Mouse (Mus musculus) hindbrain, embryonic 15.5 days (tissue): Measurements from ENCODE around the gene Grk2. TPM values are rescaled to one million over a fixed set of nuclear protein-coding genes. Genes with fewer than 3 reads are reported as not detected.

Experiments used
- ATAC-seq: fragments of 200-750 bp; cut with Nextera tagmentation; 2 replicates; pipeline ENCODE4 v1.8.0; 2017; ENCODE audit warnings: low read depth, moderate number of reproducible peaks, moderate TSS enrichment; ENCODE audit not compliant: low FRiP score
- H3K27ac ChIP-seq: fragments of 300-500 bp; sonication (generic); replicated peaks from 2 replicates; pipeline ENCODE4 v1.5.1; 2015; ENCODE audit warnings: mild to moderate bottlenecking, inconsistent platforms
- H3K27me3 ChIP-seq: fragments of 300-500 bp; sonication (generic); 2 replicates; pipeline ENCODE4 v1.6.1; 2015; ENCODE audit warnings: control low read depth, inconsistent platforms
- H3K36me3 ChIP-seq: fragments of 300-500 bp; sonication (generic); 2 replicates; pipeline ENCODE4 v1.6.1; 2015; ENCODE audit warnings: control low read depth, inconsistent platforms
- H3K4me1 ChIP-seq: fragments of 300-500 bp; sonication (generic); replicated peaks from 2 replicates; pipeline ENCODE4 v1.6.1; 2015; ENCODE audit warnings: control low read depth, inconsistent platforms
- H3K4me2 ChIP-seq: fragments of 300-500 bp; sonication (generic); 2 replicates; pipeline ENCODE4 v1.6.1; 2015; ENCODE audit warnings: moderate library complexity, mild to moderate bottlenecking, inconsistent platforms
- H3K4me3 ChIP-seq: fragments of 300-500 bp; sonication (generic); 2 replicates; pipeline ENCODE4 v1.5.1; 2015; ENCODE audit warnings: mild to moderate bottlenecking, inconsistent platforms
- H3K9ac ChIP-seq: fragments of 300-500 bp; sonication (generic); 2 replicates; pipeline ENCODE4 v1.6.1; 2015; ENCODE audit warnings: inconsistent platforms
- H3K9me3 ChIP-seq: fragments of 300-500 bp; sonication (generic); 2 replicates; pipeline ENCODE4 v1.6.1; 2016; ENCODE audit warnings: control low read depth, inconsistent platforms
- WGBS: fragments of 180-500 bp; shearing (Covaris S2); methylation state at CpG from one replicate; pipeline ENCODE4 v1.1.7; 2015; 5-methylcytosine and 5-hydroxymethylcytosine counted together
- polyA plus RNA-seq: library from polyadenylated mRNA; unstranded; fragments of >200 nt; fragmentation: Nextera tagmentation; extraction: Ambion mirVana; gene quantifications from 2 replicates; pipeline ENCODE4 v1.2.1, GENCODE M21; 2015

Grk2 gene
- polyA plus RNA-seq, 1 experiment from 2014 or later = 31.9 TPM

DNA sequence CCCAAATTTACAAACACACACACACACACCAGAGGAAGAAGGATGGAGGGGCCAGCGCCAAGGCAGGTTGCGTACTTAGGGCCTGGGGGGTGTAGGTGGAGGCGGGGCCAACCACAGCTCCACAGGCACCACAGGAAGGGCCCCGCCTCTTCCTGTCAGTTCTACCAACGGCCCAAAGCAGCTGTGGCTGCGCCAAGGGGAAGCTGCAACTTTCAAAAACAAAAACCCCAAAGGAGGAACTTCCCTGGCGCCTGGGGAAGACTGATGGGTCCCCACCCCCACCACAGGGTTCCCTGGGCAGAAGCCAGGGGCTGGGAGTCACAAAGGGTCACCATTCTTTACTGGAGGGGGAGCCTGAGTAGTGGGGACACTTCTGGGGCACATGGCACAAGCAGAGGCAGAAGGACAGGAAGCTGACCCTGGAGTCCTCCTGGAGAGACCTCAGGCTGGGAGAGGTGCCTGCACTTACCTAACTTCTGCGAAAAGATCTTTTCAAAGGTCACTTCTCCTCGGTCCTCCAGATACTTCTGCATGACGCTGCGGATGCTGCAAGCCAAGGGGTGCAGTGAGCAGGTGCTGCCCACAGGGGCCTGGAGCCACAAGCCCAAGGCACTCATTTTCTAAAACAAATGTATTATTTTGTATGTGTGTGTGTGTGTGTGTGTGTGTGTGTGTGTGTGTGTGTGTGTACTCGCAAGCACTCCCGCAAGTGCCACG lies 11.5 kb downstream of the Grk2 start:
- Histone ChIP-seq H3K4me1 (peaks cover 3% of the 10 kb centered on the region), H3K27ac (0 out of 2 replicates have a peak overlapping the region, but pooled peaks have one; percentile 25), H3K36me3 (peaks cover 35% of the 10 kb centered on the region), H3K9ac (no peak overlapping the region), H3K9me3 (no peaks in the 10 kb centered on the region), H3K27me3 (no peaks in the 10 kb centered on the region), H3K4me2 (no peak overlapping the region), H3K4me3 (no peak overlapping the region)
- 72% methylated on average over 14 of the region's 14 CpGs for WGBS
- ATAC-seq = no peak

DNA sequence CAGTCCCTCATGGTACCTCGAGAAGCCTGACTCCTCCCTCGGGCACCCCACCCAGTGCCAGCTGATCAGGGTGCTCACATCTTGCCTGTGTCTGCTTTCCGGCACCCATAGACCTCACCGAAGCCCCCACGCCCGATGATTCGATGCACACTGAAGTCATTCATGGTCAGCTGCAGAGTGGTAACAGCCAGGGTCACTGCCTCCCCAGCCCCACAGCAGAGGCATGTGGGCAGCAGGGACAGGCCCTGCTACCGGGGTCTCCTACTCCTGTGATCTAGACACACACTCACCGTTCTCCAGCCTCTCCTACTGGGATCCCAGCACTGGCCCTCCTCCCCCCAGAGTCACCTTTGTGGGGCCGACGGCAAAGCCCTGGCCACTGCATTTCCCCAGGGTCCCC lies 14.9 kb downstream of the Grk2 start:
- H3K27ac ChIP-seq = no peak overlapping the region
- no peaks in the 10 kb centered on the region for H3K4me1 ChIP-seq
- 88% methylated on average over 11 of the region's 11 CpGs for WGBS
- no peak overlapping the region for H3K4me3 ChIP-seq
- no peak overlapping the region for H3K9ac ChIP-seq
- no peak for ATAC-seq
- H3K9me3 ChIP-seq = no peaks in the 10 kb centered on the region
- H3K27me3 ChIP-seq = no peaks in the 10 kb centered on the region
- no peak overlapping the region for H3K4me2 ChIP-seq
- peaks cover 62% of the 10 kb centered on the region for H3K36me3 ChIP-seq

DNA sequence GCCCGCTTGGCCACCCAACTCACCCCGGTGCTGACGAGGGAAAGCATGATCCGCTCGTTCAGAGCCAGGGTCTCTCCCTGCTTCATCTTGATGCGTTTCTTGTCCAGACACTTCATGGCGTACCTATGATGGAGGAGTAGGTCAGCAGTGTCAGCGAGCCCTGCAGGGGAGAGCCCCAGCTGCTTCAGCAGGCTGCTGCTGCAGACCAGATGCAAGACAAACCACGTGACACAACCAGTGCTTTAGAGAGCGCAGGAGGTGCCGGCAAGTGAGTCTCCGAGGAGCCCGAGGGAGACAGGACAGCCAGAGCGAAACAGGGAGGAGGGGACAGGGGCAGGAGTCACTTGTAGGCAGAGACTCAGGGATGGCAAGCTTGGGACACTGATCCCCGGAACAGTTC lies 15.3 kb downstream of the Grk2 start:
- Histone ChIP-seq H3K4me3 (no peak overlapping the region), H3K4me1 (no peaks in the 10 kb centered on the region), H3K27me3 (no peaks in the 10 kb centered on the region), H3K9ac (no peak overlapping the region), H3K4me2 (no peak overlapping the region), H3K9me3 (no peaks in the 10 kb centered on the region), H3K27ac (no peak overlapping the region), H3K36me3 (peaks cover 66% of the 10 kb centered on the region)
- ATAC-seq = no peak
- 69% methylated on average over 15 of the region's 15 CpGs for WGBS

DNA sequence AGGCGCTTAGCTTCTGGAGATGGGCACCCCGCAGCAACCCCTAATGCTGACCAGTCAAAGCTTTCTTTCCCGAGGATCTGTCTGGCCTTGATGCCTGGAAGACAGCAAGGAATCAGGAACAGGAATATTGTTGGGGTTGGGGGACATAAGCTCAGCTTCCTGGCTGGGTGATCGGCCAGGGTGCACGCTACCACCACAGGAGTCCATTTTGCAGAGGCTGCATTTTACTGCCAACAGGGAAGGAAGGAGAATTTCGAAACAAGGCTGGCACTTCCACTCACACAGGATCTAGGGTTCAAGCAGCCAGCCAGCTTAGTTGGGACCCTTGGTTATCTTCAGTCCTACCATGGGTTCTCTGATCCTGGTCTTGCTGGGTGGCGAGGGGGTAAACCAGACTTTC lies 22.4 kb downstream of the Grk2 start:
- H3K36me3 ChIP-seq = peaks cover 38% of the 10 kb centered on the region
- H3K4me1 ChIP-seq = peaks cover 25% of the 10 kb centered on the region
- H3K4me3 ChIP-seq = peak overlapping the region; percentile 71
- H3K9me3 ChIP-seq = no peaks in the 10 kb centered on the region
- H3K27me3 ChIP-seq = no peaks in the 10 kb centered on the region
- whole genome bisulfite sequencing = 40% methylated on average over 7 of the region's 7 CpGs
- H3K9ac ChIP-seq = 0 out of 2 replicates have a peak overlapping the region, but pooled peaks have one; percentile 25
- H3K4me2 ChIP-seq = peak overlapping the region; percentile 83
- no peak for ATAC-seq
- peak overlapping the region; percentile 76; the same call in 1 of the 2 replicates for H3K27ac ChIP-seq

DNA sequence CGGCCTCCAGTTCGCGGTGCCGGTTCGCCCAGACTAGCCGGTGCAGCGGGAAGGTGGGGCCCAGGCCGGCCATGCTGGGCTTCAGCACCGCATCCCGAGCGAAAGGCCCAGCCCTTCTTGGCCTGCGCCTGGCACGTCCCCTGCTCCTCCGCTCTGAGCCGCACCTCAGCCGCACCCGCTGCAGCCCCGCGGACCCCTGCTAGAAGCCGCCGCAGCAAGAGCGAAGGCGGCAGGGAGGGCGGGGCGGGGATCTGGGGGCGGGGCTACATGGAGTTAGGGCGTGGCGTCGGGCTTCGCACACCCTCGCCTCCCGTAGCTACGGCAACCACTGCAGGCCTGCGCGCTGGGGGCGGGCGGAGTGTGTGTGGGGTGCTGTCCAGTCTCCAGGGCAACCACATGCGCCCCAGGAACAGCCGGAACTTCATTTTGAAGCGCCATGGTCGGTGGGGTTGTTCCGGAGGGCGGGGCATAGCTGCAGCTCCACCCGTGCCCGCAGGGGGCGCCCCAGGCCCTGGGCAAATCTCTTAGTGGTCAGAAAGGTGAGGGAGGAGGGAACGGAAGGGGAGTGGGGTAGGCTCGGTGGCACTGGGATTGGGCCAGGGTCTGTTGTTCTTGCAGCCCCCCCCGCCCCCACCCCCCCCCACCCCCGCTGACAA lies 23.0 kb downstream of the Grk2 start, which contains the start of gene Ankrd13d:
Gene Ankrd13d (minus strand): TSS at position 240 of the 656 bp plus-strand sequence.
- no peaks in the 10 kb centered on the region for H3K27me3 ChIP-seq
- peak; percentile 96 for ATAC-seq
- WGBS = under 1% methylated on average over 44 of the region's 50 CpGs
- no peaks in the 10 kb centered on the region for H3K9me3 ChIP-seq
- peaks cover 38% of the 10 kb centered on the region for H3K36me3 ChIP-seq
- H3K4me3 ChIP-seq = peak within 1 kb of the TSS; percentile 71
- peak within 1 kb of the TSS; percentile 76 for H3K27ac ChIP-seq
- H3K4me1 ChIP-seq = peaks cover 25% of the 10 kb centered on the region
- H3K9ac ChIP-seq = peak within 1 kb of the TSS; percentile 82
- H3K4me2 ChIP-seq = peak within 1 kb of the TSS; percentile 83

DNA sequence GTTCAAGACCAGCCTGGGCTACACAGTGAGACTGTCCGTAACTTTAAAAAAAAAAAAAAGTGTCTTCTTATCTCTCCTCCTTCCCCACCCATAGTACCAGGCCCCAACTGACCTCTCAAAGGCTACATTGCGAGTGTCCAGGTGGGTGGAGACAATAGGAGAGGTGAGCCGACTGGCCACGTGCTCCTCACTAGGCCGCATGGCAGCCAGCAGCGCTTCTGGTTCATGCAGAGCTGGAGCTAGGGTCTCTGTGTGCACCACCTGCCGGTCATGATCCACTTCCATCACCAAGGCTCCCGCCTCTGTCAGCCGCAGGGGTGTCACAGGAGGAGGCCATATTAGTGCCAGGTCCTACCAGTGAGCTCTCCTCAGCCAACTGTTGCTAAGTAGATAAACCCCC lies 25.6 kb downstream of the Grk2 start:
- Histone ChIP-seq H3K27ac (no peak overlapping the region), H3K4me2 (no peak overlapping the region), H3K9me3 (no peaks in the 10 kb centered on the region), H3K27me3 (no peaks in the 10 kb centered on the region), H3K36me3 (peaks cover 17% of the 10 kb centered on the region), H3K9ac (no peak overlapping the region), H3K4me1 (peaks cover 25% of the 10 kb centered on the region), H3K4me3 (no peak overlapping the region)
- WGBS = 99% methylated on average over 9 of the region's 9 CpGs
- ATAC-seq = no peak

DNA sequence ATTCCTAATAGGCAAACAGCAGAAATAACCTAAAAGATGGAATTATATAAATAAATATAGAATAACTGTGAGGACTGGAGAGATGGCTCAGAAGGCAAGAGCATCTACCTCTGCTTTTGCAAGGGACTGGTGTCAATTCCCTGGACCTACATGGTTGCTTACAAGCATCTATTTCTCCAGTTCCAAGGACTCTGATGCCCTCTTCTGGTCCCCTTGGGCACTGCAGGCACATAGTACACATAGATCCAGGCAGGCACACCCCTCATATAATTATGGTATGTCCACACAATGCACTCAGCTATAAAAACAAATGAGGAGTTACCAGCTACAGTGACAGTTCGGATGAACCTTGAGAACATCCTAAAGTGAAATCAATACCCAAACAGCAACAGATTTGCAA lies 26.5 kb downstream of the Grk2 start:
- Histone ChIP-seq H3K4me1 (peaks cover 25% of the 10 kb centered on the region), H3K9ac (no peak overlapping the region), H3K4me2 (no peak overlapping the region), H3K27me3 (no peaks in the 10 kb centered on the region), H3K36me3 (peaks cover 17% of the 10 kb centered on the region), H3K4me3 (no peak overlapping the region), H3K27ac (no peak overlapping the region), H3K9me3 (no peaks in the 10 kb centered on the region)
- no peak for ATAC-seq
- WGBS = 100% methylated on average over 1 of the region's 1 CpGs

DNA sequence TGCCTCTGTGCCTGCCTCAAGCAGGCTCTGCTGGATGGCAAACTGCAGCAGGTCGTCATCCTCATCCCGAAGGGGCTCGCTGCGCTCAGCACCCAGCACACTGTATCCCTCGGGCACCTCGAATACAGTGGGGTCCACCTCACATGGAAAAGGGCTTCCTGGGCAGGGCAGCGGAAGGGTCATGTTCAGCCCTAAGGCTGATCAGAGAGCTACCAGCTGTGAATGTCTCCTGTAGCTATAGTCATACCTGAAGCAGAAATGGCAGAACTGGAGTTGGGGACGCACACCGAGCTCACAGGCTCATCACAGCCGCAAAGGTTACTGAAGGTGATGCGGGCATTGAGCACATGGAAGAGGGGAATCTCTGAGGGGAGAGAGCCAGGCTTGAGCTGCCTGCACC lies 35.0 kb downstream of the Grk2 start:
- Histone ChIP-seq H3K27me3 (peaks cover 15% of the 10 kb centered on the region), H3K27ac (no peak overlapping the region), H3K9me3 (no peaks in the 10 kb centered on the region), H3K9ac (no peak overlapping the region), H3K36me3 (peaks cover 6% of the 10 kb centered on the region), H3K4me2 (no peak overlapping the region), H3K4me3 (no peak overlapping the region), H3K4me1 (peaks cover 10% of the 10 kb centered on the region; the same call in 1 of the 2 replicates)
- ATAC-seq = no peak
- WGBS = 94% methylated on average over 11 of the region's 11 CpGs

DNA sequence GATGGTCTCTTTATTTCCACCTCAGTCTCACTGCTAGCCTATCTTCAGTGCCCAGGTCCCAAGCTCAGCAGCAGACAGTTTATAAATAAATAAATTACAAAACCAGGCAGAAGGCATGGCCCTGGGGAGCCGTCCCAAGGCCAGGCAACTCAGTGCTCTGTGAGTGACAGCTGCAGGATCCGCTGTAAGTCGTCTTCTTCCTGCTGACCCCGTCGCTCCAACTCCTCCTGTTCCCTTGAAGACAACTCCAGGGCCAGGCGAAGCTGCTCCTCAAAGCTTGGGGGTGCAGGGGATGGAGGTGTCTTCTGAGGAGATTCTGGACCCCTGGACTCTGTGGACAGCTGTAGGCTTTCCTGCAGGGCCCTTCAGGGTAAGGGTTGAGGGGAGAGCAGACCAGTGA lies 35.8 kb downstream of the Grk2 start:
- peaks cover 15% of the 10 kb centered on the region for H3K27me3 ChIP-seq
- no peak for ATAC-seq
- peaks cover 10% of the 10 kb centered on the region; the same call in 1 of the 2 replicates for H3K4me1 ChIP-seq
- no peak overlapping the region for H3K27ac ChIP-seq
- H3K4me2 ChIP-seq = no peak overlapping the region
- H3K36me3 ChIP-seq = peaks cover 6% of the 10 kb centered on the region
- H3K4me3 ChIP-seq = no peak overlapping the region
- 68% methylated on average over 6 of the region's 6 CpGs for WGBS
- no peaks in the 10 kb centered on the region for H3K9me3 ChIP-seq
- no peak overlapping the region for H3K9ac ChIP-seq

DNA sequence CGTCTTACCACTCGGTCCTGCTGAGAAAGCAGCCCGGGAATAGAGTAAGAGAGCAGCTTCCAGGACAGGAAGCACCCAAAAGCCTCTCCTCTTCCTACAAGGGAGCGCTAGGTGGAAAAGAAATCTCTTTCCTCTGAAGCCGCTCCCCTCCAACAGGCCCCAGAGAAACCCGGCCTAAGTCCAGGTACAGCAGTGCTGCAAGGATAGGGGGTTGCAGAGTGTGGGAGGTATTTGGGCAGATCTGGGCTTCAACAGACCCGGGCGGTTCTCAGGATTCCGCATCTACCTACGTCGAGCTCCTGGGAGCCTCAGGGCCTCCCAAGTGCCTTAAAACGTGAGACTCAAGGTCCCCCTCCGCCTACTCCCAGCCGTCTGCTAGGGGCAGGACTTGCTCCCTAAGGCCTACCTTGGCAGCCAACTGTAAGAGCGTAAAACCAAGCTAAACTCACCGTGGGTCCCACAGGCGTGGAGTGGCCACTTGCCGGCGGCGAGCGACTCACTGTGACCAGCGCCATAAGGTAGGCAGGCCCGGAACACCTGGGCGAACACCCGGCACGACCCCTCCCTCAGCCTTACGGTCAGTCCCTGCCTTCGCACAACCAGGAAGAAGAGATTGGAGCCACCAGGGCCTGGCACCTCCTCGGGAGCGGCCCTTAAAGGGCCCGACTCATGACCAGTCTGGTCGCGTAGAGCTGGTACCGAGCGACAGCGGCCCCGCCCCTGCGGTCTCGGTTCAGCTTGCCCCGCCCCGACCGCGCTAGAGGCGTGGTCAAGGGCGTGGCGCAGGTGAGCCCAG lies 37.3 kb downstream of the Grk2 start, which contains the start of gene Ssh3:
Gene Ssh3 (minus strand): TSS at position 615 of the 796 bp plus-strand sequence.
- Histone ChIP-seq H3K9ac (peak within 1 kb of the TSS; percentile 9; the same call in 1 of the 2 replicates), H3K36me3 (peaks cover 6% of the 10 kb centered on the region), H3K27ac (no peak within 1 kb of the TSS), H3K9me3 (no peaks in the 10 kb centered on the region), H3K4me2 (peak within 1 kb of the TSS; percentile 53), H3K4me1 (peaks cover 10% of the 10 kb centered on the region; the same call in 1 of the 2 replicates), H3K27me3 (peaks cover 15% of the 10 kb centered on the region), H3K4me3 (peak within 1 kb of the TSS; percentile 33)
- WGBS = 6% methylated on average over 46 of the region's 46 CpGs
- ATAC-seq = peak; percentile 74; the same call in 1 of the 2 replicates

DNA sequence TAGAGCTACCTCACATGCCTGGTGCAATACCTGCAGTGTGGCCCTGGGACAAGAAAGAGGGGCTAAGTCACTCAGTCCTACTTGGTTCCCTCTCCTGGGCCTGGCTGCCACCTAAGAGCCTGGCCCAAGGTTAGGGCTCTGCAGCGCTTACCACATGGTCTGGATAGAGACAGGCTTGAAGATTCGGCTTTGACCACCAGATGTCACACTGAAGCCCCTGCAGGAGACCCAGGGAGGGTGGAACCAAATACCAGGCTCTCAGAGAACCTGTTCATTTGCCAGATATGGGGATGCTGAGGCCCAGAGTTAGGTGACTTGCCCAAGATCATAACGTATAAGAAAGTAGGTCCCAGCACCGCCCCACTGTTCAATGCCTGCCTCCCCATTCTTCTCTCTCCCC lies 40.1 kb downstream of the Grk2 start:
- no peak overlapping the region for H3K4me3 ChIP-seq
- WGBS = 65% methylated on average over 4 of the region's 4 CpGs
- no peak for ATAC-seq
- H3K36me3 ChIP-seq = peaks cover 6% of the 10 kb centered on the region
- no peak overlapping the region for H3K4me2 ChIP-seq
- H3K9me3 ChIP-seq = no peaks in the 10 kb centered on the region
- peaks cover 10% of the 10 kb centered on the region; the same call in 1 of the 2 replicates for H3K4me1 ChIP-seq
- H3K9ac ChIP-seq = no peak overlapping the region
- H3K27ac ChIP-seq = no peak overlapping the region
- peaks cover 15% of the 10 kb centered on the region for H3K27me3 ChIP-seq
